Mouse (Mus musculus) ES-Bruce4 (cell line): Measurements from ENCODE around the gene Slc44a2.

Source experiments
- CTCF ChIP-seq: IDR thresholded peaks from one replicate; pipeline ENCODE4 v1.8.1; 2011; ENCODE audit warnings: low read depth, low read length
- EP300 ChIP-seq: IDR thresholded peaks from 2 replicates; pipeline ENCODE4 v1.6.1; 2011; ENCODE audit warnings: low read depth, low read length; ENCODE audit not compliant: insufficient read depth
- POLR2A ChIP-seq: IDR thresholded peaks from one replicate; pipeline ENCODE4 v1.8.1; 2011; ENCODE audit warnings: low read length; ENCODE audit not compliant: insufficient read depth

- TF ChIP-seq POLR2A (no peak), CTCF (no peak), EP300 (no peak)
Observed at GRCm38 (mm10) chr9:21320280-21320618, 249 bp upstream of the Slc44a2 start.
